Mouse (Mus musculus): ENCODE results near the gene Prkag1. TPM values are rescaled to one million over a fixed set of nuclear protein-coding genes. Genes with fewer than 3 reads are reported as not detected.

Gene Prkag1
- total and polyA plus RNA-seq, 2 experiments from 2014 or later, result 45.1 to 50.6 TPM

DNA sequence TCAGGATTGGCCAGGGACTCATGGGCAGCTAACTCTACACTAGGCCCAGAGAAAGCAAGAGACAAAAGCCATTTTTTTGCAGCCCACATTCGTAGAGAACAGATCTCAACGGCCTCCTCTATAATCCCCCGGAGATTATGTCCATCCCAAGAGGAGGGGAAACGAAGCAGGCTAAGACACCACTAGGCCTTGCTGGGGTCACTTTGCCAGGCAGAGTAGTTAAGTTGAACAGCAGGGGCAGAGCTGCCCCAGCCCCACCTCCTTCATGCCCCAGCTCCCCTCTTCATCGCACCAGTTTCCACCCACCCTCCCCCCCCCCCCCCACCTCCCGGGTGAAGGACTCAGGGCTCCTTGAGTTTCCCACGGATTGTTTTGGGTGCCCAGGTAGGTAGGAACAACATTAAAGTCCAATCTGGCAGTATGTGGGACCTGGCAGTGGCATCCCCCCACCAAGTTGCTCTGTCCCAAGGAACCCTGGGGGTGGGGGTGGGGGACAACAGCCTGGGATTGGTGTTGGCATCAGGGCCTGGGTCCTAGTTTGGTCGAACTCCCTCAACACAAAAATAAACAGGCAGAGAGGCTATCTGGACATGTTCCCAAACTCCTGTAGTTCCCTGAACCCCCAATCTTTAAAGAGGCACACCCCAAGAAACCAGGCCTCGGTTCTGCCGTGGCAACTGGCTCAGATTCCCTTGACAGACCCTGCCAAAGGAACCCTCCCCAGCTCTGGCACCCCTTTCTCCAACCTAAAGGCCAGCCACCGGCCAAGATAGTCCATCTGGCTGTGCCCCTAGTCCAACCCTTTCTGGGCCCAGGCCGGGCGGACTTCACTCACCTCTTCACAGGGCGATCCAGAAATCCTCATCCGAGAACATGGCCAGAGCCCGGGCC lies 39.1 kb upstream of the Prkag1 start:
- ATAC-seq (ENCODE audit: low FRiP score) (no peak), DNase-seq (ENCODE audit: low spot score) (peak; percentile 25)
- Histone ChIP-seq H3K27ac (ENCODE audit: low read depth, low read length) (peak overlapping the region; percentile 99; the same call in 1 of the 2 replicates), H3K4me1 (ENCODE audit: insufficient read depth, low read length) (peaks cover 30% of the 10 kb centered on the region), H3K36me3 (ENCODE audit: insufficient read depth, low read length) (peaks cover 9% of the 10 kb centered on the region), H3K27me3 (ENCODE audit: insufficient read depth, low read length) (no peaks in the 10 kb centered on the region), H3K9me3 (ENCODE audit: low read length) (no peaks in the 10 kb centered on the region), H3K4me3 (ENCODE audit: low read depth, low read length) (peak overlapping the region; percentile 99), H3K4me2 (ENCODE audit: low read depth, low read length, poor library complexity, severe bottlenecking) (peak overlapping the region; percentile 99), H3K9ac (replicated peaks; ENCODE audit: low read length, poor library complexity, severe bottlenecking) (peak overlapping the region; percentile 98)
- no peak for TF ChIP-seq CTCF (IDR thresholded peaks at IDR 0.05)
- WGBS, result under 1% methylated on average over 16 of the region's 16 CpGs

DNA sequence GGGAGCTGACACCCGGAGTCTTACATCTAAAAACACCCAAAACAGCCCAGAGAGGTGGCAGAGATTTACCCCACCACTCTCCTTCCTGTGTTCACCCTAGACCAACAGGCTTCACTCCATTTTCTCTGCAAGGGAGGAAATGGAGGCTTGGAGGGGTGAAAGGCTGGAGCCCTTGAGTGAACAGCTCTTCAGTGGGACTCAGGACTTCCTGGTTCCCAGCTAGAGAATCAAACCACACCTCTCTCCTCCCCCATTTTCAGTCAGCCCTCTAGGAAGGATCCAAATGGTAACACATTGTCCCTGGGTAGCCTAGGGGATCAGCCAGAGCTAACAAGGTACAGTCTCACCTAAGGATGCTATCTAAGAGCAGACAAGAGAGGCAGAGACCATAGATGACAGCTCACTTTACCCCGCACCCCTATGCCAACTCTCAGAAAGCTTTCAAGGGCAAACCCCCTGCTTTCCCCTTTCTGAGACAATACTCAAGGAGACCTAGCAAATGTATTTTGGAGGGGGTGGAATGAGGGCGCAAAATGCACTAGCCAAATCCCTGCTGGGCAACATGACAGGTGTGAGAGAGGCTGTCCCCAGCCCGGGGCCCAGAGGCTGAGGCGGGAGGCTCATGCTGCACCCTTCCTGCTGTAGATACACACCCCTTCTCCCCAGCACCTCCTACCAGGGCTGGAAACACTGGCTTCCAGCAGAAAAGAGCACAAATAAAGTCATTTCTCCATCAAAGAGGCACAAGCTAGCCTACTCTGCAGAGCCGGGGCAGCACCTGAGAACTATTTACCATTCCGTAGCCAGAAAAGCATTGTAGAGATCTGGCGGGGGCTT lies 38.2 kb upstream of the Prkag1 start:
- Histone ChIP-seq H3K4me2 (ENCODE audit: low read depth, low read length, poor library complexity, severe bottlenecking) (peak overlapping the region; percentile 99), H3K9me3 (ENCODE audit: low read length) (no peaks in the 10 kb centered on the region), H3K4me1 (ENCODE audit: insufficient read depth, low read length) (peaks cover 30% of the 10 kb centered on the region), H3K9ac (replicated peaks; ENCODE audit: low read length, poor library complexity, severe bottlenecking) (peak overlapping the region; percentile 98), H3K27ac (ENCODE audit: low read depth, low read length) (0 out of 2 replicates have a peak overlapping the region, but pooled peaks have one; percentile 6), H3K36me3 (ENCODE audit: insufficient read depth, low read length) (peaks cover 17% of the 10 kb centered on the region), H3K27me3 (ENCODE audit: insufficient read depth, low read length) (no peaks in the 10 kb centered on the region), H3K4me3 (ENCODE audit: low read depth, low read length) (peak overlapping the region; percentile 99)
- 9% methylated on average over 8 of the region's 8 CpGs for WGBS
- TF ChIP-seq CTCF (IDR thresholded peaks at IDR 0.05), result no peak
- no peak for DNase-seq (ENCODE audit: low spot score)
- ATAC-seq (ENCODE audit: low FRiP score), result no peak

DNA sequence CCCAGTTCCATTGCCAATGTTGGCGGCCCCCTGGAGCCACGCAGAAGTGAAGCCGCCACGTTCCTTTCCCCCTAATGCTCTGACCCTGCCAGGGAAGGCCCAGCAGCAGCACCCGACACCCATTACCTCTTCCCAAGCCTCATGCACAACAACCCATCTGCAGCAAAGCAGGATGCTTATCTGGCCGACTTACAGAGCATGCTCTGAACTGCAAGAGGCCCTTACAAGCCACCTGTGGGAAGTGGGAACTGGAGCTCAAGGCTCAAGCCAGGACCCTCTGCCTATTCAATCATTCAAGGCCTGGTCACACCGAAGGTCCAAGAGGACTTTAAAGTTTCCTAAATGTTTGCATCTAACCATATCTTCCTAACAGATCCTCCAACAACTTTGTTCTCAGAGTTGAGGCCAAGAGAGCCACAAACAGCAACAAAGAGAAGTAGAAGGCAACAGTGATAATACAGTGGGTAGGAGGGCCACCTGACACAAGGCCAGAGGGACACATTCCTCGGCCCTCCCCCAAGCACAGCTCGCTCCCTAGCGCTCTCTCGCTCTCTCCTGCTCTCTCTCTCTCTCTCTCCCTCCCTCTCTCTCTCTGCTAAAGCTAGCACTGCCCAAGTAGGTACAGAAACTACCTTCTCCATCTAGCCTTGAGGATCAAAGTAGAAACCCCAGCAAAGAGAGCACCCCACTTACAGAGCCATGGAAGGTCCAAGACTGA lies 37.2 kb upstream of the Prkag1 start:
- 23% methylated on average over 11 of the region's 11 CpGs for WGBS

DNA sequence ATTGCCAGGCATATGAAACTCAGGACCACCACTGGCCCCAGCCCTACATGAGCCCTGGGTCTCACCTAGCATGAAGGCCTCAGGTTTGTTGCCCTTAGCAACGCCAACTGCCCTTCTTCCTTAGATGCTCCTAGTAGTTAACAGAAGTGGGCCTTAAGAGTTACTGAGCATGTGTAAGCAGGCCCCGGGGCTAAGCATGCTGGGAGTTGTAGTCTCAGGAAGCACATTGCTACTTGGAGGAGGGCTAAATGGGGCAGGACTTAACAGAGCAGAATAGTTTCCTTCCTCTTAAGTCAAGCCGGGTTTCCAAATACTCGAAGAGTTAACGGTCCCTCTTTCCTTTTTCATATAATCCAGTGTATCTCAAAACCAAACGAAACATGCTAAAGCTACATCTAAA lies 36.0 kb upstream of the Prkag1 start:
- no peak for TF ChIP-seq CTCF (IDR thresholded peaks at IDR 0.05)
- 73% methylated on average over 6 of the region's 6 CpGs for WGBS
- Histone ChIP-seq H3K36me3 (ENCODE audit: insufficient read depth, low read length) (peaks cover 40% of the 10 kb centered on the region), H3K4me3 (ENCODE audit: low read depth, low read length) (no peak overlapping the region), H3K27ac (ENCODE audit: low read depth, low read length) (no peak overlapping the region), H3K9me3 (ENCODE audit: low read length) (no peaks in the 10 kb centered on the region), H3K9ac (replicated peaks; ENCODE audit: low read length, poor library complexity, severe bottlenecking) (no peak overlapping the region; the same call in 1 of the 2 replicates), H3K4me1 (ENCODE audit: insufficient read depth, low read length) (peaks cover 30% of the 10 kb centered on the region), H3K27me3 (ENCODE audit: insufficient read depth, low read length) (no peaks in the 10 kb centered on the region), H3K4me2 (ENCODE audit: low read depth, low read length, poor library complexity, severe bottlenecking) (peak overlapping the region; percentile 99)
- DNase-seq (ENCODE audit: low spot score), result peak; percentile 51
- ATAC-seq (ENCODE audit: low FRiP score), result no peak

More for the DNA sequence above, 37.2 kb upstream of the Prkag1 start:
- peaks cover 30% of the 10 kb centered on the region for H3K4me1 ChIP-seq (ENCODE audit: insufficient read depth, low read length)
- H3K27ac ChIP-seq (ENCODE audit: low read depth, low read length), result 0 out of 2 replicates have a peak overlapping the region, but pooled peaks have one; percentile 26
- peak overlapping the region; percentile 99 for H3K4me2 ChIP-seq (ENCODE audit: low read depth, low read length, poor library complexity, severe bottlenecking)
- H3K27me3 ChIP-seq (ENCODE audit: insufficient read depth, low read length), result no peaks in the 10 kb centered on the region
- no peaks in the 10 kb centered on the region for H3K9me3 ChIP-seq (ENCODE audit: low read length)
- H3K4me3 ChIP-seq (ENCODE audit: low read depth, low read length), result peak overlapping the region; percentile 99
- ATAC-seq (ENCODE audit: low FRiP score), result no peak
- no peak for TF ChIP-seq CTCF (IDR thresholded peaks at IDR 0.05)
- DNase-seq (ENCODE audit: low spot score), result no peak
- H3K9ac ChIP-seq (replicated peaks; ENCODE audit: low read length, poor library complexity, severe bottlenecking), result peak overlapping the region; percentile 98
- H3K36me3 ChIP-seq (ENCODE audit: insufficient read depth, low read length), result peaks cover 28% of the 10 kb centered on the region

DNA sequence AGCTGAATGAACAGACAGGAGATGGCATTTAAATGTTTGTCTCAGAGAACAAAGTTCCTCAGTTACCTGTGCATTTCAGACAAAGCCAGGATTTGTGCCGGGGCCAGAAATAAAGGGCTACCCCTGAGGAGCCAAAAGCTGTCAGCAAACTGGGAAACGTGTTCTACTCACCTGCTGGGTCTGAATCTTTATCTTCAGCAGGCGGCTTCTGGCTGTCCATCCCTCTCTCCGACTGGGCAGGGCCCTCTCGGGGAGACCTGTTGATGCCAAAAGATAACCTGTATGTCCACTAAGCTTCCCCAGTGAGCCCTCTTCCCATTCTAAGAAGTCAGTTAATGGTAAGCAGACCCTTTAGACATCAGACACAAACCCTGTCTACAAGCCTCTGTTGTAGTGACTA lies 35.2 kb upstream of the Prkag1 start:
- H3K4me2 ChIP-seq (ENCODE audit: low read depth, low read length, poor library complexity, severe bottlenecking), result no peak overlapping the region
- H3K9me3 ChIP-seq (ENCODE audit: low read length), result no peaks in the 10 kb centered on the region
- TF ChIP-seq CTCF (IDR thresholded peaks at IDR 0.05), result no peak
- DNase-seq (ENCODE audit: low spot score) (no peak), ATAC-seq (ENCODE audit: low FRiP score) (no peak)
- no peak overlapping the region for H3K4me3 ChIP-seq (ENCODE audit: low read depth, low read length)
- H3K9ac ChIP-seq (replicated peaks; ENCODE audit: low read length, poor library complexity, severe bottlenecking), result no peak overlapping the region; the same call in 1 of the 2 replicates
- no peak overlapping the region for H3K27ac ChIP-seq (ENCODE audit: low read depth, low read length)
- WGBS, result 83% methylated on average over 5 of the region's 5 CpGs
- H3K36me3 ChIP-seq (ENCODE audit: insufficient read depth, low read length), result peaks cover 48% of the 10 kb centered on the region
- peaks cover 30% of the 10 kb centered on the region for H3K4me1 ChIP-seq (ENCODE audit: insufficient read depth, low read length)
- no peaks in the 10 kb centered on the region for H3K27me3 ChIP-seq (ENCODE audit: insufficient read depth, low read length)
